Mouse (Mus musculus): ENCODE results near the gene Itpr1.

- no peak for TF ChIP-seq CTCF (IDR thresholded peaks at IDR 0.05; ENCODE audit: low read depth)
- TF ChIP-seq EP300 (optimal IDR thresholded peaks at IDR 0.05) = no peak
Observed at GRCm38 (mm10) chr6:108213481-108214293, 791 bp downstream of the Itpr1 start.
